Mouse (Mus musculus) fat pad, adult 2 months (tissue): Measurements from ENCODE around the gene Kcnn4.
"Not testable (repeated sequence)": the region's sequence is repeated elsewhere in the genome, so short reads cannot be mapped to it uniquely, and the experiment has no call there.

Experiments
- DNase-seq: peaks from one replicate; pipeline ENCODE4 v3.0.0-alpha.2; 2011; ENCODE audit warnings: low read depth, low spot score; ENCODE audit errors: extremely low read depth

The Kcnn4 gene

DNA sequence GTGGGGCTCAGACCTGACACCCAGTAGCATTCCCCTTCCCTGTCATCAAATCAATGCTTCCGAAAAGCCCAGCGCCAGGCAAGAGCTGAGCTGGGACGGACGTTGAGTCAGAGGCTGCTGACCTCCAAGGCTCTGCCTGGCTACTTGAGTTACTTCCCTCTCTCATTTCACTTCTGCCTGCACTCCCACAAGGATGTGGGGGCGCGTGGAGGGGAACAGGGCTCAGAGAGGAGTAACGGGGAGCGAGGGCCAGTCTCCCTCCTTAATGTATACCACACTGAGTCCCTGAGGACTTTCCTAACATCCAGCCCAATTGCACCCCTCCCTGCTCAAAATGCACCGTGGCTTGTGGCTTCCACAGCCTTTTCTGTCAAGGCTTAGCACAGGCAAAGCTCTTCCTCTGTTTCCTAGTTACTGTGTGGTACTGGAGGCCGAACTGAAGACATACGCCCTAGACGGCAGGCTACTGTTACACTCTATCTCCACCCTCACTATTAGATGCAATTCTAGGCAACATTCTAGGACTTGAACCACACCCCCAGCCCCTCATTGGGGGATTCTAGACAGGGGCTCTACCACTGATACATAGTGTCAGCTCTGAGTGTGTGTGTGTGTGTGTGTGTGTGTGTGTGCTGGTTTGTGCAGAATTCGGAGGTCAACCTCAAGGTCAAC is 19.6 kb downstream of the Kcnn4 start:
- no peak for DNase-seq

DNA sequence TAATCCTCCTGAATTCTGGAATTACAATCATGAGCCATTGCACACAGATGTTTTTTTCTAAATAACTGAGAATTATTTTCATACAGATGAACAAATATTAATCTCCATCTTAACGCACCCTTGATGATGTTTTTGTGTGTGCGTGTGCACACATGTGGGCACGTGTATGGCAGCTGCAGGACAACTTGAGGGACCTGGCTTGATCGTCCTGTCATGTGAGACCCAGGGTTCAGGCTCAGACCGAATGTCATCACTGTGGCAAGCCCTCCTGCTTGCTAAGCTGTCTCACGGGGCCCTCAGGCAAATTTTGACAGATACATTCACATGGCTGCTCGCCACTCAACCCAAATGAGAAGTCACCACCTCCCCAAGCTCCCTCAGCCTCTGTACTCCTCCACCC is 20.4 kb downstream of the Kcnn4 start:
- no peak for DNase-seq

DNA sequence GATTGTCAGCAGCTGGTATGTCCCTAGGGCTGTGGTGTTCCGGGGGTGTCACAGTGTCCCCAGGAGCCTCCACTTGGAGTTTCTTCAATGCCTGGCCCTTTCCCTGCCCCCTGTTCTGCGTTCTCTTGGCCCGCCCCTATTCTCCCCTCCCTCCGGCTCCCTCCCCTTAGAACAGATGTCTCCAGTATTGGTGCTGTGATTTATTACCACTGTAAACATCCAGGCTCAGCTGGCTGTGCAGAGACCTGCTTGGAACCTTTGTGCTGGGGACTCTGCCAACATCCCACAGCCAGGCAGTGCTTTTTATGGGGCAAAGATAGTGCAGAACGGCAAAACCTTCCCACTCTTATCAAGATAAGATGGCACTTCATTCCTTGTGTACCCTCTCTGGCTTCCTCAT is 21.0 kb downstream of the Kcnn4 start:
- DNase-seq = no peak

DNA sequence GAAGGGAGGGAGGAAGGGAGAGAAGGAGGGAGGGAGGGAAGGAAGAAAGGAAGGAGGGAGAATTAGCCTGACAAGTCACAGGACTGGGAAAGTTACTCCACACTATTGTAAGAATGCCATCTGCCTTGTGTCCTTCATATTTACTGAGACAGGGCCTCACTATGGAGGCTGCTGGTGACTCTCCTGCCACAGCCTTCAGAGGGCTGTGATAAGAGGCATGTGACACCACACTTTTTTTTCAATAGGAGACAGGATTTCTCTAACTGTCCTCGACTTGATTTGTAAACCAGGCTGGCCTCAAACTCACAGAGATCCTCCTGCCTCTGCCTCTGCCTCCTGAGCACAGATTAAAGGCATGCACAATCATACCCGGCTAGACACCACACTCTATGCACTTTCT is 21.6 kb downstream of the Kcnn4 start:
- no peak for DNase-seq

DNA sequence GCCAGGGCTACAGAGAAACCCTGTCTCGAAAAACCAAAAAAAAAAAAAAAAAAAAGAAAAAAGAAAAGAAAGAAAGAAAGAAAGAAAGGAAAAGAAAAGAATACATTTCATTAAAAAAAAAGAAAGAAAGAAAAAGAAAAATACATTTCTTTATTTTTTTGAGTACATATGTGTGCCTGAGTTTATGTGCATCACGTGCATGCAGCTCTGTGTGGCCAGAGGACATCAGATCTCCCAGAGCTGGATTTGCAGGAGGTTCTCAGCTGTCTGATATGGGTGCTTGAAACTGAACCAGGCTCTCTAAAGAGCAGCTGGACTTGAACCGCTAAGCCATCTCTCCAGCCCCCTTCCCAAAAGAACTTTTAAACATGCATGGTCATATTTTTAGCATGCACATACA is 24.0 kb downstream of the Kcnn4 start:
- DNase-seq = no peak

DNA sequence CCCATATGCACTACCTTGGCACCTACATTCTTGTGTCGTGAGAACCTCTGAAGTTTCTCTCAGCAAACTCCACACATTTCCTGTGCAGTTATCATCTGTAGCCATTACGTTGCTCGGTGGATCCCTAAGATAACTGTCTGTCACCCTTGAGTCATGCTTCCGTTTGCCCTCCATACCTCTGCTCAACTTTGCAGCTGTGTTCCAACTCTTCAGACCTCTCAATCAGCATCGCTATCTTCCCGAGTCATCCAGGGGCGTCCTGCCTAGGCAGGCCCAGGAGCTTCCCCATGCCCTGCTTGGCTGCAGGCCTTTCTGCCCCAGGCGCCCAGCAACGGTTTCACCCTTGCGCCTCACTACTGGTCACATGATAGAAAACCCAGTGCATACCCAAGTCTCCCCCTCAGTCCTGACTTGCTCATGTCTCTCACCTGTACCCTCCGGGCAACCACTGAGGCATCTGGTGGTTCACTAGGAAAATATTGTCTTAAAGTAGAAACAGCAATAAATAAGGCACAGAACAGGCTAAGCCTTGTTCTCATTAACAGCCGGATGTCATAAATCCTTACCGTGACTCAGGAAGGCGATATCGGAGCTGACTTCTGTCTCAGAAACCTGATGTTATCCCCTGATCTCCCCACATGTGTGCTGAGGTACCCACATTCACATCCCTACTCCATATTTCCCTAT is 24.6 kb downstream of the Kcnn4 start:
- peak; percentile 84 for DNase-seq

DNA sequence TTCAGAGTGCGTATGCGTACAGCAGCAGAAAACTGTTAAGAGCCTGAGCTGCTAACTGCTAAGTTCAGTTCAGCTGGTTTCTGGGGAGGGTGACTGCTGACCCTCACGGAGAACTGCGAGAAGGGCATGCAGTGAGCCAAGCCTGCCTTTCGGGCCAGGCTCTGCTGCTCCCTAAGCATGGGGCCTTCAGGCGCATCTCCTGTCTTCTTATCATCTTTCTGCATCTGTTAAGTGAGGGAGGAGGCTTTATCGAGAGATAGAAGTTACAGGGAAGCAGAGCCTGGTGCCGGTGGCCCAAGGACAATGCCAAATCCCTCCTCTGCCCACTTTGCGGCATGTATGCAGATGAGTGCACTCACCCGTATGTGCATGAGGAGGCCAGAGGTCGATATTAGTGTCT is 26.8 kb downstream of the Kcnn4 start:
- no peak for DNase-seq

DNA sequence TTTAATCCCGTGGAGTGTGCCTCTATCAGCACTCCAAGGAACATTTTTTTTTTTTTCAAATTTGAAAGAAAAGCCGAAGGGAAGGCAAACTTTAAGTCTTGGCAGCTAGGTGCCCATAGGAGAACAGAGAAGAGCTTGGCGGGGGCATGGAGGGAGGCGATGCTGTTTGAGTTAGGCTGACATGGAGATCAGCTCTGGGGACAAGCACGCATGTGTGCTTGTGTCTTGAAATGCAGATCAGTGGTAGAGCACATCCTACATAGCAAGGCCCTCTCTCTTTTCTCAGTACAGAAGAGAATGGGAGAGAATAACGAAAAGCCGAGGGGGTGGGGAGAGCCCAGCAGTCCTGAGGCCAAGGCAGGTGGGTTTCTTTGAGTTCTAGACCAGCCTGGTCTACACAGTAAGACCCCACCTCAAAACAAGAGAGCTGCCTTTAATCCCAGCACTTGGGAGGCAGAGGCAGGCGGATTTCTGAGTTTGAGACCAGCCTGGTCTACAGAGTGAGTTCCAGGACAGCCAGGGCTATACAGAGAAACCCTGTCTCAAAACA is 28.4 kb downstream of the Kcnn4 start:
- DNase-seq = no peak

DNA sequence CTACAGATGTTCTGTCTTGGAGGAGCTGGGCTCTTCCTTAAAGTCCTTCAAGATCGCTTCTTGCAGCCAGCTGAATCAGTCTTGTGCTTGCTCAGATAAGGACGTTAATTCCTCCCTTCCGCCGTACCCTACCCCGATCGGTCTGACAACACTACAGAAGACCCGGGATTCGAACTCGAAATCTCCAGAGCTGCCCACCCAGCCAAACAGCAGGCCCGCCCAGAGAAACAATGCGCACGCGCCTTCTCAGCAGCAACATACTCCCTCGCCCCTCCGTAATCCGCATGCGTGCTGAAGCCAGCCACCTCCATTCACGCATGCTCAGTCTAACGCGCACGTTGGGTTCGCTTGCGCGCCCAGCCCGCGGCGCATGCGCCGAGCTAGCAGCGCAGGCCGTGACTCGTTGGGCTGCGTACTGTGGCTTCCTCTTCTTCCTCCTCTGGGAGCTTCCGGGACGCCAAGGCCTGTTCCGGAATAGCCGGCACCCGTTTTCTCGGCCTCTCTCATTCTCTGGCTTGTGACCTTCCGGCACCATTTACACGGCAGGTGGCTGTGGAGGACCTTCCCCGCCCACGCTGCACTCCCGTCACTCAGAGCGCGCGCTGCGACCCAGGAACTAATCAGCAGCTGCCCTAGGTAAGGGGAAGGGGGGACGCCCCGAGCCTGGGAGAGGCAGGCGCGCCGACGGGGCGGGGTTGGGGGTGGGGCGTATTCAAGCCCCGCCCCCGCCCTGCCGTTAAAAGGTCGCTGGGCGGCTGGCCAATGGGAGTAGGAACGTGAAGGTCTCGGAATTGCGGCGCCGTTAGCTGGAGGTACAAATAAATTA is 29.4 kb downstream of the Kcnn4 start, which contains the start of gene Smg9:
Smg9 (plus strand) TSS at position 364 of the 826 bp plus-strand sequence.
- DNase-seq = peak; percentile 70

DNA sequence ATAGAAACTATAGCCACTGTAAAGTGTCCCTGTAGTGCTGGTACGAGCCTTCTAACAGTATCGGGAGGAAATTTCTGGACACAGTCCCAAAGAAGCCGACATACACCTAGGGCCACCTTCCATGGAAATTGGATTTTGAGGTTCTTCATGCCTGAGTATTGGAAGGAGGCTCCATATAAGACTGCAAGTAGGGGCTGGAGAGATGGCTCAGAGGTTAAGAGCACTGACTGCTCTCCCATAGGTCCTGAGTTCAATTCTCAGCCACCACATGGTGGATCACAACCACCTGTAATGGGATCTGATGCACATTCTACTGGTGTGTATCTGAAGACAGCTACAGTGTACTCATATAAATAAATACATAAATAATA is 30.0 kb downstream of the Kcnn4 start:
- DNase-seq = no peak

DNA sequence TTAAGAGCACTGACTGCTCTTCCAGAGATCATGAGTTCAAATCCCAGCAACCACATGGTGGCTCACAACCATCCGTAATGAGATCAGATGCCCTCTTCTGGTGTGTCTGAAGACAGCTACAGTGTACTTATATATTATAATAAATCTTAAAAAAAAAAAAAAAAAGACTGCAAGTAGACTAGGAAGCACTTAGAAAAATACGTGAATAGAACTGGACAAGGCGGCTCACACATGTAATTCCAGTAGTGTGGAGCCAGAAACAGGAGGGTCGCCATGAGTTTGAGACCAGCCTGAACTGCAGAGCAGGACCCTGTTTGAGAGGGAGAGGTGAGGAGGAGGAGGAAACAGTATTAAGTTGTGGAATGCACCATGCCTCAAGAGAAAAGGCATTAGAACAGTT is 30.4 kb downstream of the Kcnn4 start:
- not testable (repeated sequence) for DNase-seq

DNA sequence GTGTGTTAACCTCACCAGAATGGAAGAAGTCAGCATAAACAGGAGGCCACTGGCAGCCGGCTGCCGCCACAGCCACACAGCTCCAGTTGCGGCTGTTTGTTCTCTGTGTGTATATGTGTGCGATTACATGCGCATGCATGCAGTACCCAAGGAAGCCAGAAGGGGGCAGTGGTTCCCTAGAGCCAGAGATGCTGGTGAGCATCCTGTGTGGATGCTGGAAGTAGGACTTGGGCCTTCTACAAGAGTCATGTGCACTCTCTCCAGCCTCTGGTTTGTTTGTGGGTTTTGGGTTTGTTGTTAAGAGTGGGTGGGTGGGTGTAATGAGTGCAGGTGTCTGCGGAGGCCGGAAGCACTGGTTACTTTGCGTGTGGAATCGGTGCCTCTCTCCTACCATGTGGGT is 32.8 kb downstream of the Kcnn4 start:
- DNase-seq = no peak

DNA sequence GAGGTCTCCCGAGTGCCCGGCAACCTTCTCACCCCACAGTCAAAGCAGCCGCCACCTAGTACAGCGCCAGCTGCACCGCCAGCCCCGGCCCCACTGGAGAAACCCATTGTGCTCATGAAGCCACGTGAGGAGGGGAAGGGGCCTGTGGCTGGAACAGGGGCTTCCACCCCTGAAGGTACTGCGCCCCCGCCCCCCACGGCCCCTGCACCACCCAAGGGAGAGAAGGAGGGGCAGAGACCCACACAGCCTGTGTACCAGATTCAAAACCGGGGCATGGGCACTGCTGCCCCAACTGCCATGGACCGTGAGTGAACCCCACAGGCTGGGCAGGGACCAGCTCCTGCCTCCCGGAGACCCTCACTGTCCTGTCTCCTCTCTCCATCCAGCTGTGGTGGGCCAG is 35.6 kb downstream of the Kcnn4 start:
- DNase-seq = no peak

DNA sequence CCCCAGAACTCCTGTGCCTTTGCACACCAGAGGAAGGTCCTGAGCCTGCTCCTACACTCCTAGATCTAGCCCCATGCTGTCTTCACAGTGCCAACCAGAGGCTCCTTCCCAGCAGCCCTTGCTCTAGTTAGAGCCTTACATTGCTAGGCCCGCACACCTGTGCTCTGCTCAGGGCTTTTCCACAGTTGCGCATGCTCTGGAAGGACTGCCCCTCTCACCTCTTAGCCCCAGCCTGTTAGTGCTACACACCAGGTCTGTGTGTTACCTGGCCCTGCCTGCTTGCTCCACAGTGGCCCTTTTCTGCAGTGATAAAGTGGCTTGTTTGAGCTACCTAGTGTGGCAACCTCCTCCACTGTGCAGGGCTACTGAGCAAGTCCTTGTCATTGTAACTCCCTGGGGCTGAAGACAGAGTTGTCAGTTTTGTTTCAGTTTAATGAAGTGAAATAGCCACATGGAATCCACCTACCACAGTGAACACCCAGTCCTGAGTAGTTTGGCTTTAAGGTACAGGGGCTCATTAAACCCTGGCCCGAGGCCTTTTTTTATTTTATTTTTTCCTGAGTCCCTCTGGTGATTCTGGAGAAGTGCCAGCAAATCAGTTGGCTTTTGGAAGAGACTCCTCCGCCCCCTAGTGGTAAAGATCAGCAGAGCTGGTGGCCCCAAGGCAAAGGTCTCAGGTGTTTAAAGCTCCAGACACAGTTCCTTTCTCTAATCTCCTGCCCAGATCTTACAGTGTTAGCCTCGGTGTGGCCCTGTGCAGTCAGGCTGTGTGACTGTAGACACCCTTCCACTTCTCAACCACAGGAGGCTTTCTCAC is 36.7 kb downstream of the Kcnn4 start:
- DNase-seq = no peak

DNA sequence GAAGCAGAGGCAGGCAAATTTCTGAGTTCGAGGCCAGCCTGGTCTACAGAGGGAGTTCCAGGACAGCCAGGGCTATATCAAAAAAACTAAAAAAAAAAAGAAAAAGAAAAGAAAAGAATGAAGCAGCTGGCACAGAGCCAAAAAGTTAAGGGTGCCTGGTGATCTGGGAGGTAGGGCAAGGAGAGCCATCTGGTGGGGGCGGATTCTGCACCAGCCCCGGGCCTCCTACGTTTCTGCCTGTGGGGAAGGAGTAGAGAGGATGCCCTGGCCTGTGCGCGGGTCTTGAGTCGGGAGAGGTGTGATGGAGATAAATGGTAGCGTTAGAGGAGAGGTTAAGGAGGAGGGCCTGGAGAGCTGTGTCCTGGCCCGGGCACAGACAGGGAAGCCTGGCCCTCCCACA is 38.1 kb downstream of the Kcnn4 start:
- DNase-seq = no peak

DNA sequence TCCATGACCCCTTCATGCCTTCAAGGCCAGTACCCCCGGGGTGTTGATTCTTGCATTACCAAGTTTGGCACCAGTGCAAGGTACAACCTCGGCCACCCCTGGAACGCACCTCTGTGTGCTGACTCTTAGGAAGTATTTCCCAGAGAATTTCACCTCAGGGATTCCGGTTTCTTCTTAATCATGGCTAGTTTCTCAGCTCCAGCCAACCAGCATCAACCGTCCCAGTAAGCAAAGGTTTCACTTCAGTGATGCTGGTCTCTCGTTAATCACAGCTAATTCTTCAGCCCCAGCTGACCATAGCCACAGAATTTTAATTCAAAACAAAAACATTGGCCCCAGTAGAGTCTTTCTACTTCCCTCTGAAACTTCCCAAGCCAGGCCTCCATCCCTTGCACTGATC is 40.1 kb downstream of the Kcnn4 start:
- no peak for DNase-seq

DNA sequence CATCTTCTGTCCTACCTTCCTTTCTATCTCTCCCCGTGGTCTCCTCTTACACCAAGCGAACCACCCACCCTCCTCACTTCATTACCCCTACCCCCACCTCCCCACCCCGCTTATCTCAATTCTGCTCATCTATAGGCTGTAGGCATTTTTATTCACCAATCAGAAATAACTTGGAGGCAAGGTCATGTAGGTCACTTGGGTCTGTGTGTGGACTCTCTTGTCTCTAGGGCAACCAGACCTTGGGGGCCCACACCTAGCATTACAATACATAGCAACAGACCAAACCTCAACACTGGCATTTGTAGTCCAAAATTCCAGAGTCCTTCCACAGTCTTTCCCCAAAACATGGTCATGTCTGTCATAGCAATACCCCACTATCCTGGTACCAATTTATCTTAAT is 40.8 kb downstream of the Kcnn4 start:
- no peak for DNase-seq

DNA sequence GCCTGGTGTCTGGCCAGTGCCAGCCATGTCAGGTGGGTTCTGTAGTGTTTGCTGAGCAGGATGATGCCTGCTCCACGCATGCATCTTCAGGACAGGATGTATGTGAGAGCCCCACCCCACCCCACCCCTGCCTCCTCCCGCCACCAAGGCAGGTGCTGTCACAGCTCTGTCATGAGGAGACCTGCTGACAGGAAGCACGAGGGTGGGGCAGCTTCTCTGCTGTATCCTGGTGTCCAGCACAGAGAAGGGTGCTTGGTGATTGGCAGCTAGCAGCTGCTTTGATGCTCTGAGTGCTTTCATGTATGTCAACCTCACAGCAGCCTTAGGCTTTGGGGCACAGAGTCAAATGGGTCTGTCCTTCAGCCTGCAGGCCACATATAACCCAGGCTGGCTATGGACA is 43.6 kb downstream of the Kcnn4 start:
- no peak for DNase-seq

DNA sequence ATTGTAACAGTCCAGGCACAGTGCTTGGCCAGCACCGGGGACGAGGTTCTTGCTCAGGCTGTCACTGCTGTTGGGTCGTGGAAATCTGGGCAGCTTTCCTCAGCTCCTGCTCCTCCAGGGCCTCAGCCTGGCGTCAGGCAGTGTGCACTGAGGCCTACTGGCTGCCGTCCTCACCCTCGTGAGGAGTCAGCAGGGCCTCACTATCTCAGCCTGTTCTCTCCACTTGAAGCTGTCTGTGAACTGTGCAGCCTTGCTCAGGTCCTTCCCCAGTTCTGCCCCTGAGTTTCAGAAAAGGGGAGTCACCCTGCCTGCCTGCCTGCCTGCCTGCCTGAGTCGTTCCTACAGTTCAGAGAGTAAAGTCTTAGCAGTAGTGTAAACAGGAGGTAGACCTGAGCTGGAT is 45.2 kb downstream of the Kcnn4 start:
- no peak for DNase-seq

DNA sequence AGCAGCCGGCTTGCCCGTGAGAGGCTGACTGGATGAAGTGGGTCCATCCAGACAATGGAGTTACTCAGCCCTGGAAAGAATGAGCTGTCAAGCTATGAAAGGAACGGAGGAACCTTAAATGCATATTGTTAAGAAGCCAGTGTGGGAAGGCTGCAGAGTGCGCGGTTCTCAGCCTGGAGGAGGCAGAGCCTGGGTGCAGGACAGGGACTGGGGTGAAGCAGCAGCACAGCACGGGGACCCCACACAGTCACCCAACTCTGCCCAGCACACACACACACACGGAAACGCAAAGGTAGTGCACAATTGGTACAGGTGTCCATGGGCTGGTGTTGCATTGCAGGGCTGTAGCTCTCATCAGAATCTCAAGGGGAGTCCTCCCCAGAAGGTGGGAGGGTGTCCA is 49.5 kb downstream of the Kcnn4 start:
- no peak for DNase-seq

DNA sequence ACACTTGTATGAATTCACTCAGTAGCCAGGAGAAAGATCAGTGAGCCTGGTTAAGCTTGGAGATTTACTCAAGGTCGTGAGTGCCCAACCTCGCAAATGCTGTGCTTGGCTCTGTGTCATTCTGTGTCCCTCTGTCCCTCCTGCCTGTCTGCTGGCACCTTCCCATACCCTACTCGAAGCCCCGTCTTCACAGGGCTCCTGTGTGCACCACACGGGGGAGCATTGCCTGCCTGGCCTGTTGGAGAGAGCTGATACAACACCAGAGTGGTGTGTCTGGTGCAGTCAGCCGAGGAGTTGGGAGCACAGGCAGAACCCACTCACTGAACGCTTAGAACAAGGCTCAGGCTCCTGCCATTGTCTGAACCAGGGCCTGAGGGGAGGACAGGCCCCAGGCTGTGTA is 51.6 kb downstream of the Kcnn4 start:
- no peak for DNase-seq
